In the genomic region with DNA sequence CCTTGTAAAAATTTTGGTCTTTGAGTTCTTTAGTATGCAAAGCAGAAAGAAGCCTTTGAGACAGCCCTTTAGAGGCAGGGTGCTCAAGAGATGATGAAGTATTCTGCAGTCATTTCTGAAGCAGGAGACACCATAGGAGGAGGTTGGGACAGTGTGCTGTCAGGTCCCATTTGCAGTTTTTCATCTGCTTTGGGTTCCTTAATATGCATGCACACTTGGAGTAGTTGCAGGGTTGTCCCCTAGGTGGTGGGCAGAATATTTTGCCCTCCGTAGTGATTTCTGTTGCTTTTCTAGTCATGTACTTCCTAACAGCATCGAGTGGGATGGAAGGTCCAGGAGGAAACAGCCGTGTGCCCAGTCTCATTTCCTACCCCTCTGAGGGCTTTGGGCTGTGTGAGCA, we compare ENCODE assay signal across 8 mouse cellular contexts.
DNase-seq lines count a peak whose midpoint lies in the region; ATAC-seq and TF ChIP-seq lines count a peak whose summit lies in the region.

No protein-coding gene starts in this region.

- 29% methylated on average over 3 of the region's 3 CpGs for WGBS in lung, adult 2 months
- 67% methylated on average over 3 of the region's 3 CpGs for WGBS in forebrain, embryonic 14.5 days
- 48% methylated on average over 3 of the region's 3 CpGs for WGBS in limb, embryonic 14.5 days
- WGBS in small intestine, adult 2 months, result 23% methylated on average over 3 of the region's 3 CpGs

- H3K4me2 ChIP-seq in forebrain, embryonic 14.5 days (ENCODE audit: low read length), result peak overlapping the region; percentile 14; the same call in 1 of the 2 replicates
- peak overlapping the region; percentile 23; the same call in 1 of the 2 replicates for H3K4me2 ChIP-seq in limb, embryonic 14.5 days (replicated peaks; ENCODE audit: low read depth, low read length, severe bottlenecking)

- no peaks in the 10 kb centered on the region for H3K36me3 ChIP-seq in forebrain, embryonic 14.5 days (ENCODE audit: control insufficient read depth, insufficient read depth, low read length)
- H3K36me3 ChIP-seq in limb, embryonic 14.5 days (ENCODE audit: control insufficient read depth, insufficient read depth, low read length), result no peaks in the 10 kb centered on the region
- H3K36me3 ChIP-seq in small intestine, adult 2 months (ENCODE audit: control insufficient read depth, insufficient read depth, low read length), result no peaks in the 10 kb centered on the region

- no peak for ATAC-seq in forebrain, embryonic 14.5 days
- ATAC-seq in limb, embryonic 14.5 days (ENCODE audit: low FRiP score, low read depth), result no peak

- no peaks in the 10 kb centered on the region for H3K27me3 ChIP-seq in forebrain, embryonic 14.5 days (replicated peaks; ENCODE audit: control insufficient read depth, insufficient read depth, low read length)
- H3K27me3 ChIP-seq in limb, embryonic 14.5 days (ENCODE audit: control insufficient read depth, insufficient read depth, low read length), result no peaks in the 10 kb centered on the region
- no peaks in the 10 kb centered on the region for H3K27me3 ChIP-seq in small intestine, adult 2 months (ENCODE audit: control insufficient read depth, insufficient read depth, low read length)

- peak overlapping the region; percentile 41 for H3K4me3 ChIP-seq in lung, adult 2 months (replicated peaks; ENCODE audit: extremely low read depth, low read depth, low read length)
- H3K4me3 ChIP-seq in forebrain, embryonic 14.5 days (ENCODE audit: low read depth, low read length), result no peak overlapping the region
- no peak overlapping the region; the same call in 1 of the 2 replicates for H3K4me3 ChIP-seq in limb, embryonic 14.5 days (replicated peaks; ENCODE audit: low read length)
- peak overlapping the region; percentile 37 for H3K4me3 ChIP-seq in small intestine, adult 2 months (ENCODE audit: low read depth, low read length)

- no peak for TF ChIP-seq POLR2A in lung, adult 2 months (IDR thresholded peaks at IDR 0.05; ENCODE audit: borderline replicate concordance, extremely low read depth, low read depth, low read length)
- no peak for TF ChIP-seq POLR2A in limb, embryonic 14.5 days (IDR thresholded peaks at IDR 0.05; ENCODE audit: borderline replicate concordance, extremely low read depth, insufficient read depth, insufficient read length)
- no peak for TF ChIP-seq POLR2A in small intestine, adult 2 months (IDR thresholded peaks at IDR 0.05; ENCODE audit: low read depth, low read length)

- no peaks in the 10 kb centered on the region for H3K9me3 ChIP-seq in forebrain, embryonic 14.5 days (replicated peaks; ENCODE audit: control insufficient read depth, low read length)
- no peaks in the 10 kb centered on the region for H3K9me3 ChIP-seq in limb, embryonic 14.5 days (ENCODE audit: control insufficient read depth, low read length)

- H3K4me1 ChIP-seq in lung, adult 2 months (ENCODE audit: control insufficient read depth, insufficient read depth, low read length), result no peaks in the 10 kb centered on the region
- H3K4me1 ChIP-seq in forebrain, embryonic 14.5 days (ENCODE audit: control insufficient read depth, insufficient read depth, low read length), result peaks cover 23% of the 10 kb centered on the region; the same call in 1 of the 2 replicates
- H3K4me1 ChIP-seq in limb, embryonic 14.5 days (ENCODE audit: control insufficient read depth, insufficient read depth, low read length), result peaks cover 11% of the 10 kb centered on the region
- peaks cover 12% of the 10 kb centered on the region for H3K4me1 ChIP-seq in small intestine, adult 2 months (ENCODE audit: control insufficient read depth, insufficient read depth, insufficient read length, low read length)

- peak overlapping the region; percentile 33; the same call in 1 of the 2 replicates for H3K9ac ChIP-seq in forebrain, embryonic 14.5 days (ENCODE audit: low read length)
- no peak overlapping the region for H3K9ac ChIP-seq in limb, embryonic 14.5 days (ENCODE audit: low read depth, low read length, severe bottlenecking)

- no peak for TF ChIP-seq CTCF in lung, adult 2 months (IDR thresholded peaks at IDR 0.05; ENCODE audit: insufficient read depth, low read length)
- no peak for TF ChIP-seq CTCF in small intestine, adult 2 months (IDR thresholded peaks at IDR 0.05; ENCODE audit: extremely low read depth, insufficient read length, insufficient replicate concordance, low read depth, low read length)

- no peak overlapping the region for H3K27ac ChIP-seq in forebrain, embryonic 14.5 days (ENCODE audit: low read depth, low read length)
- H3K27ac ChIP-seq in limb, embryonic 14.5 days (replicated peaks; ENCODE audit: low read depth, low read length), result no peak overlapping the region
- H3K27ac ChIP-seq in small intestine, adult 2 months (ENCODE audit: insufficient read depth, low read depth, low read length), result peak overlapping the region; percentile 37

- no peak for DNase-seq in lung, adult 2 months
- DNase-seq in lung, adult 18-20 months, result no peak
- no peak for DNase-seq in forebrain, embryonic 14.5 days (ENCODE audit: low spot score)
- DNase-seq in limb, embryonic 14.5 days (ENCODE audit: low spot score), result no peak
- DNase-seq in adrenal gland, postnatal 25 days, result no peak
- no peak for DNase-seq in yolk sac, embryonic 10.5 days (ENCODE audit: low spot score)
- DNase-seq in cerebellum, adult 11-12 months, result no peak

Comparison
In these comparisons a context has a peak if more than half of its experiments do, and no peak if none do; other contexts are left out.
1. H3K4me3 ChIP-seq: peak in lung, adult 2 months (single experiment) and small intestine, adult 2 months (single experiment); none in forebrain, embryonic 14.5 days (single experiment) and limb, embryonic 14.5 days (single experiment).